Comparison of ENCODE assay signal across 8 mouse cellular contexts in genomic region chr12:73546086-73546711, GRCm38 (mm10). TPM values are rescaled to one million over a fixed set of nuclear protein-coding genes. Genes with fewer than 3 reads are reported as not detected.
DNase-seq lines count a peak whose midpoint lies in the region; ATAC-seq lines count a peak whose summit lies in the region.

Gene Tmem30b, minus strand, starts transcription at chr12:73546392.

- peaks cover 34% of the 10 kb centered on the region for H3K4me1 ChIP-seq in hindbrain, embryonic 10.5 days (replicated peaks)
- peaks cover 64% of the 10 kb centered on the region for H3K4me1 ChIP-seq in limb, embryonic 12.5 days (replicated peaks)
- H3K4me1 ChIP-seq in midbrain, embryonic 16.5 days (ENCODE audit: control insufficient read depth, insufficient read depth, low read length): peaks cover 10% of the 10 kb centered on the region

- intact Hi-C loops in left cerebral cortex, postnatal 10 days (cut with DNase I): no loop called here

- H3K4me3 ChIP-seq in hindbrain, embryonic 10.5 days: peak within 1 kb of the TSS; percentile 56
- peak within 1 kb of the TSS; percentile 53 for H3K4me3 ChIP-seq in limb, embryonic 12.5 days (replicated peaks)
- peak within 1 kb of the TSS; percentile 41 for H3K4me3 ChIP-seq in midbrain, embryonic 16.5 days (ENCODE audit: low read depth, low read length)

- H3K36me3 ChIP-seq in hindbrain, embryonic 10.5 days: no peaks in the 10 kb centered on the region
- no peaks in the 10 kb centered on the region for H3K36me3 ChIP-seq in limb, embryonic 12.5 days
- H3K36me3 ChIP-seq in midbrain, embryonic 16.5 days (ENCODE audit: control insufficient read depth, insufficient read depth, low read length): no peaks in the 10 kb centered on the region

- H3K9me3 ChIP-seq in hindbrain, embryonic 10.5 days: no peaks in the 10 kb centered on the region
- no peaks in the 10 kb centered on the region for H3K9me3 ChIP-seq in limb, embryonic 12.5 days
- H3K9me3 ChIP-seq in midbrain, embryonic 16.5 days (replicated peaks; ENCODE audit: control insufficient read depth, low read length, poor library complexity, severe bottlenecking): no peaks in the 10 kb centered on the region

- peak; percentile 62 to 77 for DNase-seq in urinary bladder, adult 18-20 months (ENCODE audit: low spot score in 2 of 2)
- no peak for DNase-seq in urinary bladder, postnatal 10 days (ENCODE audit: low spot score)
- no peak for DNase-seq in hindbrain, embryonic 10.5 days (ENCODE audit: low spot score)
- no peak for DNase-seq in frontal cortex, postnatal 14 days (ENCODE audit: low spot score in 2 of 2)
- no peak for DNase-seq in left cerebral cortex, postnatal 10 days (ENCODE audit: extremely low spot score in 1 of 2, low spot score in 2 of 2)
- no peak for DNase-seq in T-cell, adult 2 months (ENCODE audit: low spot score)

- peak within 1 kb of the TSS; percentile 75 for H3K27ac ChIP-seq in hindbrain, embryonic 10.5 days
- peak within 1 kb of the TSS; percentile 85 for H3K27ac ChIP-seq in limb, embryonic 12.5 days
- H3K27ac ChIP-seq in midbrain, embryonic 16.5 days (ENCODE audit: low read length): no peak within 1 kb of the TSS

- ATAC-seq in limb, embryonic 12.5 days (ENCODE audit: insufficient number of reproducible peaks, insufficient read depth, low FRiP score, low TSS enrichment, low read depth): peak; percentile 44; the same call in 1 of the 2 replicates
- 0 out of 2 replicates have a peak, but pooled peaks have one; percentile 51 for ATAC-seq in midbrain, embryonic 16.5 days

- WGBS in hindbrain, embryonic 10.5 days: 2% methylated on average over 60 of the region's 61 CpGs
- WGBS in limb, embryonic 12.5 days: 3% methylated on average over 56 of the region's 61 CpGs
- 3% methylated on average over 45 of the region's 61 CpGs for WGBS in midbrain, embryonic 16.5 days

- H3K4me2 ChIP-seq in limb, embryonic 12.5 days: peak within 1 kb of the TSS; percentile 72
- H3K4me2 ChIP-seq in midbrain, embryonic 16.5 days (ENCODE audit: low read length): peak within 1 kb of the TSS; percentile 55

- H3K27me3 ChIP-seq in hindbrain, embryonic 10.5 days (ENCODE audit: insufficient read depth, poor library complexity, severe bottlenecking): peaks cover 97% of the 10 kb centered on the region
- peaks cover 70% of the 10 kb centered on the region for H3K27me3 ChIP-seq in limb, embryonic 12.5 days
- peaks cover 73% of the 10 kb centered on the region for H3K27me3 ChIP-seq in midbrain, embryonic 16.5 days (ENCODE audit: control insufficient read depth, insufficient read depth, low read depth, low read length)

- H3K9ac ChIP-seq in limb, embryonic 12.5 days (replicated peaks): peak within 1 kb of the TSS; percentile 74
- H3K9ac ChIP-seq in midbrain, embryonic 16.5 days (ENCODE audit: low read depth, low read length): no peak within 1 kb of the TSS

RNA-seq across cellular contexts. Expression of gene Tmem30b, which starts in this region (rescaled TPM):
- polyA plus RNA-seq in hindbrain, embryonic 10.5 days (2016; fragmentation: Nextera tagmentation; extraction: Ambion mirVana): 3.9 and 5.8 TPM in 2 replicates
- polyA plus RNA-seq in limb, embryonic 12.5 days (2016; fragmentation: Nextera tagmentation; extraction: Ambion mirVana): 21.4 and 27.9 TPM in 2 replicates
- 0.18 and 0.37 TPM in 2 replicates for polyA plus RNA-seq in midbrain, embryonic 16.5 days (2015; fragmentation: Nextera tagmentation; extraction: Ambion mirVana)
- total RNA-seq in left cerebral cortex, postnatal 10 days (2021): under 1 TPM; 0.11 to 0.14 TPM

Comparison
In these comparisons a context has a peak if more than half of its experiments do, and no peak if none do; other contexts are left out.
1. DNase-seq: peak in urinary bladder, adult 18-20 months (2 of 2); none in urinary bladder, postnatal 10 days (single experiment), hindbrain, embryonic 10.5 days (single experiment), frontal cortex, postnatal 14 days (0 of 2), left cerebral cortex, postnatal 10 days (0 of 2) and T-cell, adult 2 months (single experiment).
2. Peak in ATAC-seq, H3K4me3 ChIP-seq and H3K4me2 ChIP-seq in midbrain, embryonic 16.5 days; RNA of the gene not detected or under 1 TPM.
3. Peak in every context shown above with its lines, with median percentiles within 50 percentile points of each other: H3K4me3 ChIP-seq.